Mouse (Mus musculus) gastrocnemius, postnatal 36 days (tissue): Measurements from ENCODE around the gene C2cd3. TPM values are rescaled to one million over a fixed set of nuclear protein-coding genes. Genes with fewer than 3 reads are reported as not detected.

Experiments
- DNase-seq, 2 experiments: peaks; one replicate each; pipeline ENCODE4 v3.0.0; 2022
- intact Hi-C: fragments of 180-260 bp; cut with DNase I; formaldehyde crosslinking; loops from one replicate; pipeline ENCODE4 v1.15.1; 2025
- total RNA-seq, 2 experiments: library from RNA; stranded (reverse); gene quantifications; 2 replicates each; pipeline ENCODE4 v1.2.3; 2021

C2cd3 gene
- total RNA-seq, 2 experiments from 2014 or later: 5.6 to 6.5 TPM

DNA sequence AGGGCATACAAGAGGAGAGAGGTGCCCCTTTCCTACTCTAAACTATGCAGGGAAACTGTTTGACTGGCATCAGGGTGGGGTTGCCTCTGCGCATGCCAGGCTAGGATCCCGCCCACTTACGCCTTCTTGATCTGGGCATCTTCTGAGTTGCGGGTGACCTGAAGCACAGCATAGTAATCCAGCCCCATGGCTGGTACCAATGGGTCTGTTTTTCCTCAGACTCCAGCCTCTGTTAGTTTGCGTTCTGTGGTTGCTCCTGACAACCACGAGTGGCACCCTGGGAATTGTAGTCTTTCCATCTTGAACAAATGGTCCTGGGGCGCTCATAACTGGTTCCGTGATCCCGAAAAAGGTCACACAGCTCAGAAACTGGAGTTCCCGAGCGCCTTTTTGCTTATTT is 142.5 kb downstream of the C2cd3 start, which contains the start of gene Dnajb13:
Gene Dnajb13 (minus strand): TSS at position 388 of the 400 bp plus-strand sequence.
- DNase-seq: no peak
- intact Hi-C loops: no loop called here

Other genes with a start within 250 kb of the C2cd3 start
- 1 to 10 TPM; 3.6 to 4.2 TPM for gene Lipt2, start 213.0 kb upstream of the C2cd3 start, total RNA-seq
- 1 to 10 TPM in 1 of 2 experiments, under 1 TPM in 1; 0.61 to 1.5 TPM for gene Kcne3, start 195.7 kb upstream of the C2cd3 start, total RNA-seq
- 10 to 100 TPM; 18.3 to 18.7 TPM for gene Pgm2l1, start 144.8 kb upstream of the C2cd3 start, total RNA-seq
- gene P4ha3, start 86.7 kb upstream of the C2cd3 start, total RNA-seq: under 1 TPM; 0.32 to 0.36 TPM
- gene Ppme1, start 74 bp downstream of the C2cd3 start, total RNA-seq: 10 to 100 TPM; 25.3 to 27.0 TPM
- gene Ucp3, start 100.8 kb downstream of the C2cd3 start, total RNA-seq: 100 to 1,000 TPM; 173 to 239 TPM
- gene Ucp2, start 121.1 kb downstream of the C2cd3 start, total RNA-seq: 10 to 100 TPM; 29.8 to 36.9 TPM
- gene Dnajb13, start 142.7 kb downstream of the C2cd3 start, total RNA-seq: not detected
- gene Coa4, start 164.8 kb downstream of the C2cd3 start, total RNA-seq: 10 to 100 TPM in 1 of 2 experiments, 1 to 10 TPM in 1; 9.1 to 10.4 TPM
- gene Rab6a, start 235.2 kb downstream of the C2cd3 start, total RNA-seq: 10 to 100 TPM; 53.8 to 59.7 TPM
- gene Mrpl48, start 236.1 kb downstream of the C2cd3 start, total RNA-seq: 10 to 100 TPM; 54.6 to 60.6 TPM